Mouse (Mus musculus): ENCODE results near the gene Rabgef1. TPM values are rescaled to one million over a fixed set of nuclear protein-coding genes. Genes with fewer than 3 reads are reported as not detected.
"Not testable (repeated sequence)": the region's sequence is repeated elsewhere in the genome, so short reads cannot be mapped to it uniquely, and the experiment has no call there.

Gene Rabgef1
- polyA plus RNA-seq, 1 experiment from 2014 or later: 21.9 TPM

GRCm38 (mm10) chr5:130254164-130255016 lies 82.8 kb downstream of the Rabgef1 start:
- WGBS: 6% methylated on average over 19 of the region's 19 CpGs
- peak overlapping the region; percentile 89 for H3K9ac ChIP-seq (ENCODE audit: low read depth, low read length)
- H3K4me2 ChIP-seq (replicated peaks; ENCODE audit: low read depth): peak overlapping the region; percentile 70
- no peaks in the 10 kb centered on the region for H3K27me3 ChIP-seq (replicated peaks; ENCODE audit: control insufficient read depth, insufficient read depth, low read length)
- no peak for ATAC-seq
- peak overlapping the region; percentile 93 for H3K27ac ChIP-seq (ENCODE audit: low read depth, low read length)
- H3K4me1 ChIP-seq (replicated peaks; ENCODE audit: control insufficient read depth, insufficient read depth, low read length): no peaks in the 10 kb centered on the region
- no peaks in the 10 kb centered on the region for H3K9me3 ChIP-seq (ENCODE audit: control insufficient read depth)
- TF ChIP-seq CTCF (IDR thresholded peaks at IDR 0.05; ENCODE audit: low read depth): peak; percentile 74
- peak overlapping the region; percentile 77 for H3K4me3 ChIP-seq (ENCODE audit: low read depth, low read length)
- peaks cover 39% of the 10 kb centered on the region for H3K36me3 ChIP-seq (ENCODE audit: control insufficient read depth, insufficient read depth)

GRCm38 (mm10) chr5:130255017-130255720 lies 83.6 kb downstream of the Rabgef1 start, which contains the start of the genes Sbds and Tyw1:
Gene Sbds, minus strand, starts transcription at chr5:130255530.
Gene Tyw1, plus strand, starts transcription at chr5:130255619.
- Histone ChIP-seq H3K4me1 (replicated peaks; ENCODE audit: control insufficient read depth, insufficient read depth, low read length) (no peaks in the 10 kb centered on the region), H3K9ac (ENCODE audit: low read depth, low read length) (peak within 1 kb of the TSS; percentile 89), H3K4me2 (replicated peaks; ENCODE audit: low read depth) (peak within 1 kb of the TSS; percentile 71), H3K4me3 (ENCODE audit: low read depth, low read length) (peak within 1 kb of the TSS; percentile 77), H3K27ac (ENCODE audit: low read depth, low read length) (peak within 1 kb of the TSS; percentile 93), H3K36me3 (ENCODE audit: control insufficient read depth, insufficient read depth) (peaks cover 32% of the 10 kb centered on the region), H3K9me3 (ENCODE audit: control insufficient read depth) (no peaks in the 10 kb centered on the region), H3K27me3 (replicated peaks; ENCODE audit: control insufficient read depth, insufficient read depth, low read length) (no peaks in the 10 kb centered on the region)
- peak; percentile 84 for ATAC-seq
- TF ChIP-seq CTCF (IDR thresholded peaks at IDR 0.05; ENCODE audit: low read depth): peak; percentile 20
- under 1% methylated on average over 52 of the region's 52 CpGs for WGBS

GRCm38 (mm10) chr5:130255799-130256525 lies 84.4 kb downstream of the Rabgef1 start:
- Histone ChIP-seq H3K27ac (ENCODE audit: low read depth, low read length) (peak overlapping the region; percentile 41; the same call in 1 of the 2 replicates), H3K4me2 (replicated peaks; ENCODE audit: low read depth) (peak overlapping the region; percentile 71), H3K36me3 (ENCODE audit: control insufficient read depth, insufficient read depth) (peaks cover 25% of the 10 kb centered on the region), H3K4me3 (ENCODE audit: low read depth, low read length) (peak overlapping the region; percentile 77)
- ATAC-seq: peak; percentile 12; the same call in 1 of the 2 replicates
- H3K9ac ChIP-seq (ENCODE audit: low read depth, low read length); H3K9me3 ChIP-seq (ENCODE audit: control insufficient read depth); H3K4me1 ChIP-seq (replicated peaks; ENCODE audit: control insufficient read depth, insufficient read depth, low read length); H3K27me3 ChIP-seq (replicated peaks; ENCODE audit: control insufficient read depth, insufficient read depth, low read length): not testable (repeated sequence)
- 20% methylated on average over 20 of the region's 20 CpGs for WGBS
- peak; percentile 36 for TF ChIP-seq CTCF (IDR thresholded peaks at IDR 0.05; ENCODE audit: low read depth)

- peak; percentile 90 for ATAC-seq
- peak overlapping the region; percentile 68 for H3K9ac ChIP-seq (ENCODE audit: low read depth, low read length)
- no peaks in the 10 kb centered on the region for H3K9me3 ChIP-seq (ENCODE audit: control insufficient read depth)
- peak overlapping the region; percentile 64 for H3K4me3 ChIP-seq (ENCODE audit: low read depth, low read length)
- whole genome bisulfite sequencing: under 1% methylated on average over 24 of the region's 25 CpGs
- H3K27ac ChIP-seq (ENCODE audit: low read depth, low read length): peak overlapping the region; percentile 66
- peak overlapping the region; percentile 71 for H3K4me2 ChIP-seq (replicated peaks; ENCODE audit: low read depth)
- H3K27me3 ChIP-seq (replicated peaks; ENCODE audit: control insufficient read depth, insufficient read depth, low read length): no peaks in the 10 kb centered on the region
- H3K4me1 ChIP-seq (replicated peaks; ENCODE audit: control insufficient read depth, insufficient read depth, low read length): no peaks in the 10 kb centered on the region
- H3K36me3 ChIP-seq (ENCODE audit: control insufficient read depth, insufficient read depth): peaks cover 18% of the 10 kb centered on the region; the same call in 1 of the 2 replicates
- no peak for TF ChIP-seq CTCF (IDR thresholded peaks at IDR 0.05; ENCODE audit: low read depth)
These were observed 85.2 kb downstream of the Rabgef1 start for GRCm38 (mm10) chr5:130256678-130257271.

- no peak for ATAC-seq
- Histone ChIP-seq H3K9me3 (ENCODE audit: control insufficient read depth) (no peaks in the 10 kb centered on the region), H3K9ac (ENCODE audit: low read depth, low read length) (peak overlapping the region; percentile 68), H3K4me1 (replicated peaks; ENCODE audit: control insufficient read depth, insufficient read depth, low read length) (no peaks in the 10 kb centered on the region), H3K4me3 (ENCODE audit: low read depth, low read length) (peak overlapping the region; percentile 64), H3K4me2 (replicated peaks; ENCODE audit: low read depth) (peak overlapping the region; percentile 71), H3K27me3 (replicated peaks; ENCODE audit: control insufficient read depth, insufficient read depth, low read length) (no peaks in the 10 kb centered on the region), H3K27ac (ENCODE audit: low read depth, low read length) (peak overlapping the region; percentile 66), H3K36me3 (ENCODE audit: control insufficient read depth, insufficient read depth) (peaks cover 13% of the 10 kb centered on the region; the same call in 1 of the 2 replicates)
- no peak for TF ChIP-seq CTCF (IDR thresholded peaks at IDR 0.05; ENCODE audit: low read depth)
- WGBS: 7% methylated on average over 8 of the region's 8 CpGs
These were observed 85.7 kb downstream of the Rabgef1 start for GRCm38 (mm10) chr5:130257303-130257702.
